Mouse (Mus musculus): Measurements from ENCODE around the gene Adgrf5.
"Not testable (repeated sequence)": the region's sequence is repeated elsewhere in the genome, so short reads cannot be mapped to it uniquely, and the experiment has no call there.

Adgrf5 gene

GRCm38 (mm10) chr17:43359826-43360619 lies at the start of gene Adgrf5:
Gene Adgrf5, plus strand, starts transcription at chr17:43360451.
- no peak for DNase-seq (ENCODE audit: low spot score)

- no peak for DNase-seq (ENCODE audit: low spot score)
Measured at GRCm38 (mm10) chr17:43325986-43326671, 34.1 kb upstream of the Adgrf5 start.

GRCm38 (mm10) chr17:43326726-43327700 lies 33.2 kb upstream of the Adgrf5 start:
- no peak for DNase-seq (ENCODE audit: low spot score)

GRCm38 (mm10) chr17:43327810-43328209 lies 32.4 kb upstream of the Adgrf5 start:
- no peak for DNase-seq (ENCODE audit: low spot score)

- DNase-seq (ENCODE audit: low spot score): no peak
Measured at GRCm38 (mm10) chr17:43329216-43329615, 31.0 kb upstream of the Adgrf5 start.

DNA sequence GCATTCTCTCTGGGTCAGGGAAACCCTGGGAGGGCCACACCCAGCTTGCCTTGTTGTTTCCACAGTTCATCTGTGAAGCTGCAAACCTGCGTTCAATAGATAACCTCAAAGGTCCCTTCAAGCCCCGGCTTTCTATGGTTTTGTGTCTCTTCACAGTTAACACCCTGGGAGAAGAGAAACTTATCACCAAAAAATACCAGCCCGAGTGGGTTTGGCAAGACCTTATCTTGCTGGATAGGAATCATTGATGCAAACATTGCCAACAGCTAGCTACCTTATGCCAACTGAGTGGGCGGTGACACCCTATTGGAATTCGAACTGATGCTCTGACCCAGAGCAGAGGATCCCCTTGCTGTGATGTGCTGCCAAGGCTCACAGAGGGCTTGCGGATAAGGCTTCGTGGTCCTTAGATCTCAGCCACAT lies 30.5 kb upstream of the Adgrf5 start:
- DNase-seq (ENCODE audit: low spot score): no peak

DNA sequence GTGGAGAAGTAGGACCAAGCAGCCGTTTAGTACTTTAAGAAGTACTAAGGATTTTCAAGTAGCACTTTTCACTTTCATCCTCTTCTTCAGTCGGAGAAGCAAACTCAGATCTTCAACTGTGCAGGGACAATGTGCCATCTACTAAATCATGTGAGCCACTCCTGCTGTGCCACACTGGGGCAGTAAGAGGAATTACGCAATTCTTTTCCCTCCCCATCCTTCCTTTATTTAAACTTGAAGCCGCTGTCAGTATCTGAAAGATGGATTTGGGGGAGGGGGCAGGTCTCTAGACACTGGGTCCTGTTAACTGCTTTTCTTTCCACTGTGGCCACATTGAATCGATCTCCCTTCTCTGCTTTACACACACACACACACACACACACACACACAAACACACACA lies 27.6 kb upstream of the Adgrf5 start:
- no peak for DNase-seq (ENCODE audit: low spot score)

- DNase-seq (ENCODE audit: low spot score): no peak
Measured at GRCm38 (mm10) chr17:43334074-43334473, 26.2 kb upstream of the Adgrf5 start.

DNA sequence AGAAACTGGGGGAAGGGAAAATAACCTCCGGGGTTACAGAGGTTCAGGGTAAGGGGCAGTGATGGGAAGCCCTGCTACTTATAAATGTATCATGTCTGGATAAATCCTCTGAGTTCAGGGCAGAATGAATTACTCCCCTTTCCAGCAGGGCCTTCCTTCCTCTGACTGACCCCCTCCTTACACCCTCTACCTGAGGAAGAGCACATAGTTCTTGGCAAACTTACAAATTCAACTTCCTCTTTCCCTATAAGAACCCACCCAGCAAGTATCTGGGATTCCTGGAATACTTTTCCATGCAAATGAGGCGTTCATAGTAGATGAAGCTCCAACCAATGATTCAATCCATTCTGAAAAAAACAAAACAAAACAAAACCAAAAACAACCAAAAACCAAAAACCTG lies 22.6 kb upstream of the Adgrf5 start:
- no peak for DNase-seq (ENCODE audit: low spot score)

GRCm38 (mm10) chr17:43338279-43338678 lies 22.0 kb upstream of the Adgrf5 start:
- no peak for DNase-seq (ENCODE audit: low spot score)

- not testable (repeated sequence) for DNase-seq (ENCODE audit: low spot score)
Measured at GRCm38 (mm10) chr17:43346499-43346898, 13.8 kb upstream of the Adgrf5 start.

GRCm38 (mm10) chr17:43357902-43358539 lies 2.2 kb upstream of the Adgrf5 start:
- DNase-seq (ENCODE audit: low spot score): no peak

GRCm38 (mm10) chr17:43361021-43361420 lies 770 bp downstream of the Adgrf5 start:
- no peak for DNase-seq (ENCODE audit: low spot score)

- no peak for DNase-seq (ENCODE audit: low spot score)
Measured at GRCm38 (mm10) chr17:43362362-43362761, 2.1 kb downstream of the Adgrf5 start.

DNA sequence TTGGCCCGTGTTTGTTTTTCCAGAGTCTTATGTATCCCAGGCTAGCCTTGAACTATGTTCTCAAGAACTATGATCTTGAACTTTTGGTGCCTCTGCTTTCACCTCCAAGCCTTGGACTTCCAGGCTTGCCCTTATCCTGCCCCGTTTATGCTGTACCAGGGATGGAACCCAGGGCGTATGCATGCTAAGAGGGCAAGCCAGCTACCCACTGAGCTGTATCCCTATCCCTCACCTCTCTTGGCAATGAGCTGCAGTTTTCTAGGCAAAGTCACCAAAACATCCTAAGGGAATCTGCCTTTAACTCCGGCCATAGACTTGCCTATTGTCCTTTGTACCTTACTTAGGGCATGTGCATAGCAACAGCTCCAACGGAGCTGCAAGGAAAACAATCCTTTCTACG lies 2.6 kb downstream of the Adgrf5 start:
- DNase-seq (ENCODE audit: low spot score): no peak

DNA sequence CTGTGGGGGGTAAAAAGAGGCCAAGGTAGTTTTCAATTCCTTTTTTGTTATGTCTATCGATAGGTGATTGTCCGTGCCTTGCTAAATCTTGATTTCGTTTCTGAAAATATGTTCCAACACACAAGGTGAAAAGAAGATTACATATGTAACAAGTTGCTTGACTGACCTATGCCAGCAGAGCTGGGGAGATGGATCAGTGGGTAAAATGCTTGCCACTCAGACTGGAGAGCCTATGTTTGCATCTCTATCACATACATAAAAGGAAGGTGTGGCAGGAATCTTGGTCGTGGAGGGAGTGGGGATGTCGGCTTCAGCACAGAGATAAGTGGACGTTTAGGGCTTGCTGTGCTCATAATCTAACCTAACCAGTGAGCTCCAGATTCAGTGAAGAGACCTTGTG lies 3.7 kb downstream of the Adgrf5 start:
- no peak for DNase-seq (ENCODE audit: low spot score)

DNA sequence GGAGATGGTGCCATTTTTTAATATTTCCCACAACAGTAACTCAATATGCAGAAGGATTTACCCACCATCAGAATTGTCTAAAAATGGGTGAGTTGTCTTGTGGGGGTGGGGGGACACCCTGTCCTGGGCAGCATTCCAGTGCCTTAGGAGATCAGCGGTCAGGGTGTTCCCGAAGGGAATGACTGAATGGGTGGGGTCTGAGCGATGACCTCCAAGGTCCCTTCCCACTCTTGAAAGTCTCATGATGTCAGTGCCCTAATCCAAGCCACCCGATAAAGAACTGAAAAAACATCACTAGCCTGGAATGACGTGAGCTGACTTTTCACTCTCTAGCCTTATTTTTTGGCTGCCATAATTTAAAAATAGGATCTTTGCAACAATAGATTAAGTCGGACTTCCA lies 5.0 kb downstream of the Adgrf5 start:
- DNase-seq (ENCODE audit: low spot score): no peak

DNA sequence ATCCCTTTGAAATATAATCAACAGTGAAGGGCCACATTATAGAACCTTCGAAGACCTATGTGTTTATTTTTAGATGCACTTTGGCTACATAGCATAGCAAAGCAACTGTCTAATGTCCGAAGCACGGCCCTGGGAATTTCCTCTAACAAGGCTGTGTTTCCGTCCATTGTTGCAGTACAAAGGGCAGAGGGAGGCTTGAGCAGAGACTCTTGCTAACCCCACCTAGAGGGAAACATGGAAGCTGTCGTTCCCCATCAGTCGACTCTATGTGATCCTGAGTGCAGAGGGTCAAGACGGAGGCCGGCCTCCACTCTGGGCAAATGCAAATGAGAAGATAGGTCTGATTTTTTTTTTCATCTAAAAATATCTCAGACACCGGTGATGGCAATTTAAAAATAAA lies 6.2 kb downstream of the Adgrf5 start:
- no peak for DNase-seq (ENCODE audit: low spot score)

GRCm38 (mm10) chr17:43368171-43368576 lies 7.9 kb downstream of the Adgrf5 start:
- no peak for DNase-seq (ENCODE audit: low spot score)

- no peak for DNase-seq (ENCODE audit: low spot score)
Measured at GRCm38 (mm10) chr17:43372604-43373003, 12.4 kb downstream of the Adgrf5 start.

GRCm38 (mm10) chr17:43374020-43374419 lies 13.8 kb downstream of the Adgrf5 start:
- DNase-seq (ENCODE audit: low spot score): no peak

- DNase-seq (ENCODE audit: low spot score): no peak
Measured at GRCm38 (mm10) chr17:43376527-43376926, 16.3 kb downstream of the Adgrf5 start.

Data from urinary bladder, postnatal 10 days (tissue).